Mouse (Mus musculus): ENCODE measurements around the gene Snx32.

Snx32 gene

DNA sequence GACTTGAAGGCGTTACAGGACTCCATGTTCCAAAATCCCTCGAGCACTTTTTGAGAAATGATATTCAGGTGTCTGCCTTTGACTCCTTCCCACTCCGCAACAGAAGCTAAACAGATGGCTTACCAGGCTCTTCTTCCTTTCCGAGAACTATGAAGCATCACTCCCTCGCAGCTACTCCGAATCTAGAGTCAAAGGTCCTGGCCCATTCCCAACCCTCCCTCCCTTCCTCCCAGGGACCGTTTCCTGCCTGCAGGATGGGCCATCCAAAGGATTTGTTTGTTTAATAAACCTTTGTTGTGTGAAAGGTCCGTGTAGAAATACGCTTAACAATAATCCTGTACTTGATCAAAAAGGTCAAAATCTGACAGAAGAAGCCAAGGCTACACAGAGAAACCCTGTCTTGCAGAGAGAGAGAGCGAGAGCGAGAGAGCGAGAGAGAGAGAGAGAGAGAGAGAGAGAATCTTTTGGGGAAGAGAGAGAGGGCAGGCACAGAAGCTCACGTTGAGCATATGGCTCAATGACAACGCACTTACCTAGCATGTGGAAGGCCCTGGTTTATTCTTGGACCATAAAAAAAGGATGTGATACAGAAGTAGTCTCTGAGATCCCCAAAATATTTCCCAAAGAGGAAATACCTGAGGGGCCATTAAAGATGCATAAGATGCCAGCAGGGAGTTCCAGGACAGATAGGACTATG, 52.4 kb downstream of the Snx32 start, which contains the start of gene Ccdc85b:
Gene Ccdc85b (minus strand): TSS at position 149 of the 697 bp plus-strand sequence.
- DNase-seq (ENCODE audit: low read depth, low spot score), result no peak

DNA sequence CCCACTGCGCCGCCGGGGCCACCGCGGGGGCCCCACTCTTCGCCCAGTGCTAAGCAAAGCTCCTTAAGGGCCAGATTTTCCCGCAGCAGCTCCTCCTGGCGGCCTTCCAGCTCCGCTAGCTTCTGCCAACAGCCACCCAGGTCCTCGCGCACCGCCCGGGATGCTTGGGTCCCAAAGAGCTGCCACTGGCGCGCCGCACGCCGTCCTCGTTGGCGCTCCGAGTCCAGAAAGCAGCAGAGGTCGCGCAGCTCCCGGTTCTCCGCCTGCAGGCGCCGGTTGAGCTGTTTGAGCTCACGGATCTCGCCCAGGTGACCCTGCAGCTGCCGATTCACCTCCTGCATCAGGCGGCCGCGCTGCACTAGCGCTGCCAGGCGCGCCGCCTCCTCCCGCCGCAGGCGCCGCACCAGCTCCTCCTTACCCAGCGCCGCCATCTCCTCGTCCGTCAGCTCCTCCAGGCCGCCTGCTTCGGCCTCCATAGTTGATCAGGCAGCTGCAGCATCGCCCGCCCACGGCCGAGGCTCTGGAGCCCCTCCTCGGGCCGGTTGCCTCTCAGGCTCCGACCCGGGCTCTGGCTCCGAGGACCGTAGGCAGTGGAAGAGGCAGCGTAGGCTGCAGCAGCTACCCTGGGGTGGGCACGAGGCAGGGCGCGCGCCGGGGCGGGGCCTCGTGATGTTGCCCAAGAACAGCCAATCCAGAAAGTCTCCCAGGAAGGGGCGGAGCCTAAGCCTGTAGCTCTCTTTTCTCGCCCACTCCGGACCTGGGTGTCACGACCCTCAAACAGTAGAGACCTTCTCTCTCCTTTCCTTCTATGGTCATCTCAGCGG, 53.2 kb downstream of the Snx32 start:
- peak; percentile 92 for DNase-seq (ENCODE audit: low read depth, low spot score)

DNA sequence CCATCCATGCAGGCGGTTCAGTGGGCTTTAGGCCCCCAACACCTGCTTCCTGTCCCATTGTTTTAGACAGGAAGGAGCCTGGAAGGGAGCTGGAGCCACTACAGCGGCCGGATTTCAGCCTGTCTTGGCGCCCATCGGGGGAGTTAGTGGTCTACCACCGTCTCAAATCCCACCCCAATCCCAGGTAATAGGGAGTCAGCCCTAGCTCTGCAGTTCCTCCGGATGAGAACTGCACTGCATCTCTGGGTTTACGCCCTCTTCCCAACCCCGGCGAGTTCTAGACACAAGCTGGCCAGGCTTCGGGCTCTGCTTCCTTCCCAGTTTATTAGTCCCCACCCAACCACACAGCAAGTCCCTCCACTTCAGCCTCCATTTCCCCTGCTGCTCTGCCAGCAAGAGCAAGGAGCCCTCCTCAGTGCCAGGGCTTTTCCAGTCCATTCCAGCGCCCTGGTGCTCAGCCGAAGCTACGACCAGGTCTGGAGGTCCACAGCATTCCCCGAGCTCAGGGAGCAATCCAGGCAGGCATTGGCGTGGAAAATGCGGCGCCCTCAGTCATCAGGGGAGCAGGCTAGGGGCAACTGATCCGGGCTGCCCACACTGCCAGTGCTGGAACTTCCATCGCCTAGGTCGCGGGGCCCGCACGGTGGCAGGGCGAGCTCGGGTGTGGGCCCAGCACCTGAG, 54.0 kb downstream of the Snx32 start:
- no peak for DNase-seq (ENCODE audit: low read depth, low spot score)

DNA sequence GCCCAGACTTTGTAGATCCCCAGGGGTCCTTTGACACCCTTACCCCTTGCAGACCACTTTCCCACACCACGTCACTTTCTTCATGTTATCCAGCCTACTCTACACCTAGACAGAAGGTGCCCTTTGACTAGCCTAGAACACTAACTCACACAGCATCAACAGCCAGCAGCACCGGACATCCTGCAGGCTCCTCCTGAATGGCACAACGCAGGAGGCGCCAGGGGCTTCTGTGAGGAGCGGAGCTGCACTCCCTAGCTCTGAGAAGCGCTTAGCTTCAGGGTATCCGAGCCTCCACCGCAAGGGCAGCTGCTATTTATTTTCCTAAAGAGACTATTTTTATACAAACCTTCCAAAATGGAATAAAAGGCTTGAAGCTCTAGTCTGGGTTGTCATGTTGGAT, 54.8 kb downstream of the Snx32 start:
- DNase-seq (ENCODE audit: low read depth, low spot score), result no peak

DNA sequence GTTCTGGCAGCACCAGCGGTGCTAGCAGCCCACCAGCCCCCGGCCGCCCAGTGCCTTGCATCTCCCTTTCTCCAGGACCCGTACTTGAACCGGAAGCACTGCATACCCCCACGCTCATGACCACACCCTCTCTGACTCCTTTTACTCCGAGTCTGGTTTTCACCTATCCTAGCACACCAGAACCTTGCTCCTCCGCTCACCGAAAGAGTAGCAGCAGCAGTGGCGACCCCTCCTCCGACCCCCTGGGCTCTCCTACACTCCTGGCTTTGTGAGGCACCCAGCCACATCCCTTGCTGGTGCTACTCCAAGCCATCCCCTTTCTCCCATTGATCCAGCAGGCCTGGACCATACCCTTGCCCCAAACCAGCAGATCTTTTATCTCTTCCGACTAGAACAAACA, 55.3 kb downstream of the Snx32 start:
- DNase-seq (ENCODE audit: low read depth, low spot score), result no peak

DNA sequence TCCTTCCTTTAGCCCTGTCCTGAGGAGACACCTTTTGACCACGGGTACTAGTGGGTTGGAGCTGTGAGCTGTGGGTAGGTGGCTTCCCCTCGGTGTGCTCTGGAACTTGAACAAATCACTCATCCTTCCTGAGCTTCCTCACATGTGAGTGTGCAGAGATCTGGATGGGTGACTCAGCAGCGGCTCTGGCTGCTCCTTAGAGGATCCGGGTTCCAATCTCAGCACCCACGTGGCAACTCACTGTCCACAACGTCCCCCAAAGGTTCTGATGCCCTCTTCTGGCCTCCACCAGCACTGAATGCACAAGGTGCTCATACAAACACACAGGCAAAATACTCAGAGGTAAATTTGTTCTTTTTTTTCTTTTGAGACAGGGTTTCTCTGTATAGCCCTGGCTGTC, 58.6 kb downstream of the Snx32 start:
- no peak for DNase-seq (ENCODE audit: low read depth, low spot score)

DNA sequence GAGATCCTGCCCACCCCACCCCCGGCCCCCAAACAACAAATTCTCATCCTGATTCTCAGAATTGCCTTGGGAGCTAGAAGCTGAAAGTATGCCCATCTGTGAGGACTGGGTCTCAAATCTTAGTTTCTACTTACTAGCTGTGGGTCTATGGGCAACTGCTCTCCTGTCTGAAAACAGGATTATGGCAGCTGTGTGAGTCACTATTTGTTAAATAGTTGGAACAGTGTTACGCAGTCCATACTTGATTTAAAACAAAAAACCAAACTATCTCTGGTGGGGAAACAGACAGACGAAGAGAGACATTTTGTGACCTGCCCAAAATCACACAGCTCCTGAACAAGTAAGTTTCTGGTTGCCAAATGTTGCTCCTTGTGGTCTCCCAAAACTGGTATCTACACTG, 60.7 kb downstream of the Snx32 start:
- DNase-seq (ENCODE audit: low read depth, low spot score), result no peak

DNA sequence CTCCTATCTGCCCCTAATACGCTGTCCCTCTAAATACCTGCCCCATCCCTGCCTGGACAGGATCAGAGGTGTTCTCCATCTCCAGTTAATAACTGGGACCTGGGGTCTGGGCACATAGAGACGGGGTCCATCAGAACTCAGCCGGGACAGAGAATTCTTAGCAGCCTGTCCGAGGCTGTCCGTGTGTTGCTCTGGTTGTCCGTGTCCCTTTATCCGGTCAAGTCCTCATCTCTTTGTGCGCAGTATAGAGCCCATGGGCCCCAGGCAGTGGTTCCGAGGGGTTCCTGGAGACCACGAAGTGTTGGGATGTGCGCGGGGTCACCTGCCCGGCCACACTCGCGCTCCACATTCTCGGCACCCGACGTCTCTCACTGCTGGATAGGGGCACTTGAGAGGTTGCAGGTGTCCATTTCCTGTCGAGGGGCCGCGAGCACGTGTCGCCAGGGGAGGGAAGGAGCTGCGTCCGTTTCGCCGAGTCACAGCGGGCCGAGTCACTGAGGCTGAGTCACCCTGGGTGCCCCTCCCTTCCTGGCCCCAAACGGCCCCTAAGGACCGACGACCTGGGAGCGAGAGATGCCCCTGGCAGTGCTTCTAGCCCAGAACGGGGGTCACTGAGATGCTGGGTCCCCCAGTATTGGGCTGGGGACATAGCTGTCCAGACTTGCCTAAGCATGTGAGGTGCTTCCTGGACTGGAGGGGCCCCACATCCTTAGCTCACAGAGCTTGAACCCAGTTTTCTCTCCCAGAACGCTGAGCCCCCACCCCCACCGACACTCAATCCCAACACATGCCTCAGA, 61.8 kb downstream of the Snx32 start:
- DNase-seq (ENCODE audit: low read depth, low spot score), result peak; percentile 29

DNA sequence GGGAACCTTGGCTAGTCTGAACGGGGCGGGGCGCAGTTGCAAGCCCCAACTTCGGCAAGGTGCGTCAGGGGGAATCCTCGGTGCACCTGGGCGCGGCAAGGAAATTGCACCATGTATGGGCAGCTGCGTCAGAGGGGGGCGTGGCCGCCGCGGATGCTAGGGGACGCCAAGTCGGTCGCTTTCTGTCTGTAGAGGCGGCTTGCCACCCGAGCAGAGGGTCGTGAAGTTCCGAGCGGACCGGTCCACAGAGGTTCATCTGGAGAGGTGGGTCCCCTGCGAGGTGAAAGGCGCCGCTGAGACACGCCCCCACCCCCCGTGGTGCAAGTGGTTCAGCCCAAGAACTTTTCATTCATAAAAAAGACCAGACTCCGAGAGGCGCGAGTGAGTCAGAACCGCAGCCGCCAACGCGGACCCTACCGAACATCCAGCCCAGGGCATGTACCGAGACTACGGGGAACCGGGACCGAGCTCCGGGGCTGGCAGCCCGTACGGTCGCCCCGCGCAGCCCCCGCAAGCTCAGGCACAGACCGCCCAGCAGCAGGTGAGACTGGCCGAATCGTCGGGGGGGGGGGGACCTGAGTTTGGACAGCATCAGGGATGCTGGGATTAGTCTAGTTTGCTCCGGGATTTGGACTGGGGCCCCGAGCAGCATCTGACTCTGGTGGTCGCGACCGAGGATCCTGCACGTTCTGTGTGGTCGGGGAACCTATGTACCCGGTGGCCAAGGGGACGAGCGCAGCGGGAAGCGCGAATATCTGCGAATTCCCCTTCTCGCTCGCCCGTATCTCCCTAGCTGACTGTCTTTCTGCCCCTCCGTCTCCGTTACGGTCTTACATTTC, 62.6 kb downstream of the Snx32 start, which contains the start of gene Fosl1:
Gene Fosl1 (plus strand): TSS at position 33 of the 839 bp plus-strand sequence.
- peak; percentile 85 for DNase-seq (ENCODE audit: low read depth, low spot score)

DNA sequence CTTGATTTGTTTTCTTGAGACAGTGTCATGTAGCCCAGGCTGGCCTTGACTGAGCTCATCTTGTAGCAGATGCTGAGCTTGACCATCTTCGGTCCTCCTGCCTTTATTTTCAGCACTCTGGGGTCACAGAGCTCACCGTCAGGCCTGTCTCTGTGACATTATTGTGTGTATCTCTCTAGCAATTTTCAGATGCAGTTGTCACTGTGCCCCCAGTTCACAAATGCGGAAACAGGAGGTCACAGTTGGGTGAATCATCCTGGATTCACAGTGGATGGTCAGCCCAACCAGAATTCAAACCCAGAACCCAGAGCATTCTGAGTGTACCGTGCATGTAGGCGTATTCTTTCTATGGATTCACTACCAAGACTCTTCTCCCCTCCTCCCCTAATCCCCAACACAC, 64.6 kb downstream of the Snx32 start:
- DNase-seq (ENCODE audit: low read depth, low spot score), result no peak

DNA sequence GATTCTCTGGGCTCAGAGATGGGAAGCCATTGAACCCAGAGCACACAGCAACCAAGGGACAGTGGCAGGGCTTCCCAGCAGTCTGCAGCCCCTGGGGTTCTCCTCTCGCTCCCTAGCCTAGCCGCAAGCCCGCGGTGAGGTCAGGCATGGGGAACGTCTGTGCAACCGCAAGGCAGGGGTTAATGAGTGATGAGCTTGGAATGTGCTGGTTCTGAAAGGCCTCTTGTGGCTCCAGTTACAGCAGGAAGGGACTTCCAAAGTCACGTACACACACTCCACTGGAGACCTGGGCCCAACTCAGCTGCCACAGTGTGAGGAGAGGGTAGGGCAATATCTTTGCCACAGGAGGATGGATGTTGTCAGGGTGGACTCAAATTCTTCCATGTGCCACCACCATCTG, 65.4 kb downstream of the Snx32 start:
- DNase-seq (ENCODE audit: low read depth, low spot score), result peak; percentile 20

DNA sequence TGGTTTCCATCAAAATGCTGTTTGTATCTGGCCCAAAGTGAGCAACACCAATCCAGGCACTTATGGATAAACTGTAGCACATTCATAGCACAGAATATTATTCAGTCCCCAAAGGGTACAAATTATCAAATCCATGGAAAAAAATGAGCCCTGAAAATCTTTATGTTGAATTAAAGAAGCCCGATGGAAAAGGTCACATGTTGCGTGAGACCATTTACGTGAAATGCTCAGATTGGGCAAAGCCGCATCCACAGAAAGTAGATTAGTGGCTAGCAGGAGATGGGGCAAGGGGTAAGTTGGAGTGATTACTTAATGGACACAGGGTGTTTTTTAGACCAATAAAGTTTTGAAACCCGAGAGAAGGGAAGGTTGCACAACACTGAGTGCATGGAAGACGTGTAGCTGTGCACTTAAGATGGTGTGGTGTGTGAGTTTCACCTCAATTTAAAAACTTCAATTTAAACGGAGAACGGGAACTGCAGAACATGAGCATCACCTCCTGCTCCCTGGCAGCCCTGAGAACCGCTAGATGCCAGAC, 65.9 kb downstream of the Snx32 start:
- DNase-seq (ENCODE audit: low read depth, low spot score), result no peak
